Mouse (Mus musculus): ENCODE measurements around the gene 1700025F22Rik.
A peak's percentile ranks its signal among the peaks of the same experiment; 100 is the strongest.
"Not testable (repeated sequence)": the region's sequence is repeated elsewhere in the genome, so short reads cannot be mapped to it uniquely, and the experiment has no call there.

The 1700025F22Rik gene

DNA sequence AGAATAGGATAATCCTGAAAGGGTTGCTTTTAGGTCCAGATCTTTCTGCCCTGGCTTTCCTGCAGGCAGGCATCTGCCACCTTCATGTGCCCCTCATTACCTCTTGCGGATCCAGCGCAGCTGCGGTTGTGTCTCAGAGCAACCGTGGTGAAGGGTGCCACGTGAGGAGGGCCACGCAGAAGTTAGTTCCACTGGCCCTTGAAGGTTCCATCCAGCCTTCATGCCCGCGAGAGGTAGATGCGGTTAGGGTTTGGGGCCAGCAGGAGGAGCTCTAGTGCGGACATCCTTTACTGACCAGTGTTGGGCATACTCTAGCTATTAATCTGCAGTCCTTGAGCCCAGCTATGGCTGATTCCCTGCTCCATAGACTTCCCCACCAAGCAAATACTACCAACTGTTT is at the start of gene 1700025F22Rik:
1700025F22Rik (minus strand) TSS at position 149 of the 400 bp plus-strand sequence.
- no peak for DNase-seq

- no peak for DNase-seq
Observed at GRCm38 (mm10) chr19:11196546-11196945, 31.4 kb upstream of the 1700025F22Rik start, which contains the start of gene Ms4a13. Gene Ms4a13 (minus strand): TSS chr19:11196737.

DNA sequence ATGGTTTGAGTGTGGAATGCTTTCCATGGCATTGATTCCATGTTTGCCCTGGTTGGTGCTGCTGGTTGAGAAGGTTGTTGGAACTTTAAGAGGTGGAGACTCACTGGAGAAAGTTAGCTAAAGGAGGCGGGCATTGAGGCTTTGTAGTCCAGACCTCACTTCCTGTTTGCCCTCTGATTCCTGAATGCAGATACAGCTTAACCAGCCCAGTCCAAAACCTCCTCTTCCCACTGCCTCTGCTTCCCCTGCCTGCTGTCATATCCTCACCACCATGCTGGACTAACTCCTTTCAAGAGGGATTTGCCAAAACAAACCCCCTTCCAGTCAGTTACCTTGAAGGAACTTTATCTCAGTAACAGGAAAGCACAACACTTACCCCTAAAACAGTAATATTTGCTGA is 27.4 kb upstream of the 1700025F22Rik start:
- DNase-seq, result no peak

- DNase-seq, result peak; percentile 5
Observed at GRCm38 (mm10) chr19:11184121-11184520, 19.0 kb upstream of the 1700025F22Rik start.

GRCm38 (mm10) chr19:11177464-11177863 is 12.3 kb upstream of the 1700025F22Rik start:
- DNase-seq, result no peak

GRCm38 (mm10) chr19:11157890-11158289 is 7.2 kb downstream of the 1700025F22Rik start:
- DNase-seq, result not testable (repeated sequence)

DNA sequence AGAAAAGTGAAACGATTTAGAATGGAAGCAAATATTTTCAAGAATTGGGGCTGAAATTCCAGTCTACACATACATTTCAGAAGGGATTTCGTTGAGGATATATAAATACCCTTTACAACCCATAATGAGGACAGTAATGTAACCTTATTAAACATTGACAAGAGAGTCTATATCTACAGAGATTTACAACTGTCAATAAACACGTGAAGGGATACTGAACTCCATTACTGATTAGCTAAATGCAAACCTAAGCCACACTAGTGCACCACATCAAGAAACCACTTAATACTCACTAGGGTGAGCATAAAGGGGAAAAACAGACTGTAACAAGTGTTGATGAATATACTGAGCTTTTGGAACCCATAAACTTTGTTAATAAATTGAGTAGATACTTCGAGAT is 29.8 kb downstream of the 1700025F22Rik start:
- DNase-seq, result no peak

DNA sequence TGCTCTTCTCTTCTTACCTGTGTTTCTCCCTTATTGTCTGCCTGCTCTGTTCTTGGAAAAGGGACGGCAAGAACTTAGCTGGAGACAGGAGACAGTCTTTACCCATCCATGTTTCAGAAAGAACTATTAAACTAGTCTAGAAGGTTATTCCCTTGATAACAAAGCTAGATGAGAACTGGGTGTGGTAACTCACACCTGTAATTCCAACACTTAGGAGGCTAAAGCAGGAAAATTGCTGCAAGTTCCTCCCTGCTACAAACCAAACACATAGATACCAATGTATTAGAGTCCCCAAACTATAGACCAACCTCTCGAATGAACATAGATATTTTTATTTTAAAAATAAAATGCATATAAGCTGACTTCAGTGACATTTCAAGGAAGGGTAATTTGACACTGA is 30.3 kb downstream of the 1700025F22Rik start:
- DNase-seq, result no peak

DNA sequence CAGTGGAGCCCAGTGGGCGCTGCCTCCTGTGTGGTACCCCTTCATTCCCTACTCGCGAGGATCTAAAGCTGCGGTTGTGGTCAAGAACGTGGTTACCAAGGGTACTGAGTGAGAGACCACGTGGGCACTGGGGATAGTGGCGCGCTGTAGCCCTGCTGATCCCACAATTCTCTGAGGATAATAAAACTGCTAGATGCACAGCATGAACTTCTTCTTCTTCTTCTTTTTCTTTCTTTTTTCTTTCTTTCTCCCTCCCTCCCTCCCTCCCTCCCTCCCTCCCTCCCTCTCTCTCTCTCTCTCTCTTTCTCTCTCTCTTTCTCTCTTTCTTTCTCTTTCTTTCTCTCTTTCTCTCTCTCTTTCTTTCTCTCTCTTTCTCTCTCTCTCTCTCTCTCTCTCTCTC is 34.3 kb downstream of the 1700025F22Rik start, which contains the start of gene 1700017D01Rik:
1700017D01Rik (minus strand) TSS at position 101 of the 400 bp plus-strand sequence.
- not testable (repeated sequence) for DNase-seq

DNA sequence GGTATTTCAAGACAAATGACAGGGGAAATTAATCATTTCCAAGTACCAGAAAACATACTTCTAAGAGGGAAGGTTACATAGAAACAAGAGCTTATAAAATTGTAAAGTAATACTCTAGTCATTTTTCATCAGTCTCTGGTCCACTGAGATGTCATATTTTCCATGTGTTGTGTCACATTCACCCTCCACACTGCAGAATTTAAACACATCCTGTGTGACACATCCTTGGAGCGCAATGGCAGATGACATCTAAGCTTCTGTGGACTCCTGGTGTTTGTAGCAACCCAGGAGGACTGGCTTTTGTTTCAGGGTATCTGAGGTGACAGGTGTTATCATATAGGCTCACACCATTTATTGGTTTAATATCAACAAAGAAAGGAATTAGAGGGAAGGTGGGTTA is 35.4 kb downstream of the 1700025F22Rik start:
- DNase-seq, result no peak

DNA sequence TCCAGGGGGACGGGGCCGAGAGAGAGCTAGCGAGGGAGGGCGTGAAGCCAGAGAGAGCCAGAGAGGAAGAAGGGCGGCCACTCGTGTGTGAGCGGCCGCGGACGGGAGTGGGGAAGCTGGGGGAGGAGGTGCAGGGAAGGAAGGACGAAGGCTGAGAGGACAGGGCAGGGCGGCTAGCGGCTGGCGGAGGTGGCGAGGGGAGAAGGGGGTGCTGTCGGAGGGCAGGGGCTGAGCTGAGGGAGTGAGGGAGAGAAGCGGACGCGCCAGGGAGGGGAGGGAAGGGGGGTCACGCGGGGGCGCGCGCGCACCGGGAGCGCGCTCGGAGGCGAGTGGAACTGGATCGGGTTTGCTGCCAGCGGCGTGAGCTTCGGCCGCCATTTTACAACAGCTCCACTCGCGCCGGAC is 44.1 kb downstream of the 1700025F22Rik start:
- not testable (repeated sequence) for DNase-seq

- DNase-seq, result no peak
Observed at GRCm38 (mm10) chr19:11119338-11119737, 45.8 kb downstream of the 1700025F22Rik start.

- no peak for DNase-seq
Observed at GRCm38 (mm10) chr19:11107746-11108145, 57.4 kb downstream of the 1700025F22Rik start.

DNA sequence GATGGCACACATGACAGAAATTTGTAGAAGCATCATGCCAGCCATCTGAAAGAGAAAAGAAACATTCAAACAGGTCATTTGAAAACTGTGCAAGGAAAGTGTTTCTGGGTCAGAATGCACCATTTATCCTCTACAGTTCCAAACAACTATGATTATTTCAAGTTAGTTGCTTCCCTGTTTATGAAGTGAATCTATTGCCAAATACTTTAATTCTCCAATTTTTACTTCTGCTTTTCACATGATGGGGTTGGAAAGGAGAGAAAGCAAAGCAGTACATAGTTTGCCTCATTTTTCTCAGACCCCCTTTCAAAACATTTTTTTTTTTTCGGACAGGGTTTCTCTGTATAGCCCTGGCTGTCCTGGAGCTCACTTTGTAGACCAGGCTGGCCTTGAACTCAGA is 63.2 kb downstream of the 1700025F22Rik start:
- DNase-seq, result no peak

DNA sequence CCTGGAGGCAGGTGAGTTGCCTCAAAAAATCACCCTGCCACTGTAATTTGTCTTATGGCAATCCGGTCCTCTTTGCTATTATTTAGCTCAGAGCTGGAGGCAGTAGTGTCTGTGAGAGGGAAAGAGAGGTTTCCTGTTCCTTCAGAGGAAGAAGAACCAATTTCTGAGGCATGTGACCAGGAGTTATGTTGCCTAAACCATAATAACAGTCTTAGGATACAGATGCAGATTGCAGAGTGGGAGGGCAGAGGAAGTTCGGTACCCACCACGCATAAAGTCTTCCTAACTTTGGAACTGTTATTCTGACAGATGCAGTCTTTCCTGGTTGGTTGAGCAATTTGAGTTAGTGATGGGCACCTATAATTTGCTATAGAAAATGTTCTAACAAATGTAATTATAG is 66.7 kb downstream of the 1700025F22Rik start:
- DNase-seq, result no peak

DNA sequence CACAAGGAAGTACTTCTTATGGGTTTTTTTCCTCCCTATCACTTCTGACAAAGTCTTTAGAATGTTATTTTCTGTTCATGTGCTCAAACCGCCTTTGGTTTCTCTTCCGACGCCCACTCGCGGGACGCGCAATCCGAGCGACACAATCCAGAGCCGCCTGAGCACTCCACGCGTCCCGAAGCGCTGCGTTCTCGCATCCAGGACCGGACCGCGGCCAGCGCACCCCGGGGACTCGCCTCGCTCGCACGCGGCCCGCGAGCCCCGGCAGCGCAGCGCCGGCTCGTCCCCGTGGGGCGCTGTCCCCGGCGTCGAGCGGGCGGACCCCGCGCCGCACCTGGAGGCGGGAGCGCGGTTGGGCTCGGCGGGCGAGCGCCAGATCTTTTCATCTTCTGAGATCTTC is 73.0 kb downstream of the 1700025F22Rik start:
- not testable (repeated sequence) for DNase-seq

All from right cerebral cortex, postnatal 14 days (tissue).